Comparison of ENCODE assay signal across 8 mouse cellular contexts in the genomic region with DNA sequence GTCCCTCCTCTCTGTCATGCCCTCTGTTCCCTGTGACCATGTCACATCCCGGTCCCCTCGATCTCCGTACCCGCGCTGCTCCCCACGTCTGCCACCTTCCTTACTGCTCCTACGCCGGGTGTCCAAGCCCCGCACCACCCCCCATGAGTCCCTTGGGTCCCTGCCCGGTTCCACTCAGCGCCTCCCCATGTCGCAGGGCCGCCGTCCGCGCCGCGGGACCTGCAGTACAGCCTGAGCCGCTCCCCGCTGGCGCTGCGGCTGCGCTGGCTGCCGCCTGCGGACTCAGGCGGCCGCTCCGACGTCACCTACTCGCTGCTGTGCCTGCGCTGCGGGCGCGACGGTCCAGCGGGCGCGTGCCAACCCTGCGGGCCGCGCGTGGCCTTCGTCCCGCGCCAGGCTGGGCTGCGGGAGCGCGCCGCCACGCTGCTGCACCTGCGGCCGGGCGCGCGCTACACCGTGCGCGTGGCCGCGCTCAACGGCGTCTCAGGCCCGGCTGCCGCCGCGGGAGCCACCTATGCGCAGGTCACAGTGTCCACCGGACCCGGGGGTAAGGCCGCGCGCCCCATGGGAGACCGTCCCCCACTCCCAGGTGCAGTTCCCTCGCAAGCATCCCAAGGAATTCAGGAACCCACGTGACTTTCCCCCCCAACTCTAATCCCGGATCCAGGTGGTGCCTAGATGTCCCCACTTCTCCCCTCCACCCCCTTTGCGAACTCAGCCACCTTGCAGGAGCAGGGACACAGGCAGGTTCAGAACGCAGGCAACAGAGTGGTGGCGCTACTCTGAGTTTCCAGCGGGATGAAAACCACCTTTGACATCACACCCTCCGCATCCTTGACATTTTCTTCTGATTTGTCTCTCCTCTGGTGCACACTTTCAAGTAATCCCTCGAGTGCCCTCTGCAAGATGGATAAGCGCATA. TPM values are rescaled to one million over a fixed set of nuclear protein-coding genes. Genes with fewer than 3 reads are reported as not detected.
DNase-seq lines count a peak whose midpoint lies in the region; ATAC-seq lines count a peak whose summit lies in the region.

No protein-coding gene starts in this region.

- no peaks in the 10 kb centered on the region for H3K9me3 ChIP-seq in kidney, embryonic 14.5 days (ENCODE audit: control insufficient read depth, low read length)
- H3K9me3 ChIP-seq in neural tube, embryonic 15.5 days (replicated peaks) = no peaks in the 10 kb centered on the region

- no peaks in the 10 kb centered on the region for H3K36me3 ChIP-seq in kidney, embryonic 14.5 days (ENCODE audit: control insufficient read depth, insufficient read depth, low read length)
- no peaks in the 10 kb centered on the region for H3K36me3 ChIP-seq in neural tube, embryonic 15.5 days

- no peak for ATAC-seq in kidney, embryonic 14.5 days (ENCODE audit: low FRiP score, low TSS enrichment)
- peak; percentile 76 for ATAC-seq in neural tube, embryonic 15.5 days (ENCODE audit: low FRiP score)

- H3K27me3 ChIP-seq in kidney, embryonic 14.5 days (ENCODE audit: control insufficient read depth, insufficient read depth, low read length) = peaks cover 45% of the 10 kb centered on the region
- peaks cover 32% of the 10 kb centered on the region for H3K27me3 ChIP-seq in neural tube, embryonic 15.5 days (replicated peaks)

- intact Hi-C loops in left cerebral cortex, postnatal 4 days (cut with DNase I) = no loop called here

- WGBS in kidney, embryonic 14.5 days = 2% methylated on average over 67 of the region's 83 CpGs
- 1% methylated on average over 82 of the region's 83 CpGs for WGBS in neural tube, embryonic 15.5 days

- H3K4me3 ChIP-seq in kidney, embryonic 14.5 days (ENCODE audit: low read length) = peak overlapping the region; percentile 43
- peak overlapping the region; percentile 49 for H3K4me3 ChIP-seq in neural tube, embryonic 15.5 days (replicated peaks)

- no peak for DNase-seq in kidney, adult 18-20 months
- DNase-seq in cerebellum, adult 11 months = peak; percentile 76
- peak; percentile 28 to 68 for DNase-seq in frontal cortex, adult 2 months (ENCODE audit: extremely low spot score in 1 of 2, low spot score in 1 of 2)
- peak; percentile 36 for DNase-seq in left cerebral cortex, postnatal 4 days
- DNase-seq in gastrocnemius, postnatal 4 days (ENCODE audit: low spot score in 2 of 2) = no peak
- DNase-seq in testis, postnatal 10 days (ENCODE audit: low spot score) = no peak

- 0 out of 2 replicates have a peak, but pooled peaks cover 7% of the 10 kb centered on the region for H3K4me1 ChIP-seq in kidney, embryonic 14.5 days (ENCODE audit: control insufficient read depth, insufficient read depth, low read length)
- H3K4me1 ChIP-seq in neural tube, embryonic 15.5 days = peaks cover 14% of the 10 kb centered on the region

- peak overlapping the region; percentile 73 for H3K4me2 ChIP-seq in kidney, embryonic 14.5 days (replicated peaks; ENCODE audit: low read depth, low read length)
- peak overlapping the region; percentile 81 for H3K4me2 ChIP-seq in neural tube, embryonic 15.5 days

- H3K9ac ChIP-seq in kidney, embryonic 14.5 days (ENCODE audit: low read depth, low read length) = no peak overlapping the region
- peak overlapping the region; percentile 51 for H3K9ac ChIP-seq in neural tube, embryonic 15.5 days (replicated peaks)

- no peak overlapping the region for H3K27ac ChIP-seq in kidney, embryonic 14.5 days (ENCODE audit: low read depth, low read length)
- H3K27ac ChIP-seq in neural tube, embryonic 15.5 days (replicated peaks) = peak overlapping the region; percentile 58; the same call in 1 of the 2 replicates

RNA-seq across cellular contexts. Expression of a gene that starts 14.1 kb away (rescaled TPM):
- polyA plus RNA-seq in kidney, embryonic 14.5 days (2014; fragmentation: Nextera tagmentation; extraction: Ambion mirVana) = 0.10 and 0.23 TPM in 2 replicates
- polyA plus RNA-seq in frontal cortex, adult 2 months (2012; rRNA removed) = 49.8 and 50.9 TPM in 2 replicates
- total RNA-seq in left cerebral cortex, postnatal 4 days (2021) = 10 to 100 TPM; 15.7 to 18.8 TPM
- 9.4 and 13.7 TPM in 2 replicates for polyA plus RNA-seq in neural tube, embryonic 15.5 days (2015; fragmentation: Nextera tagmentation; extraction: Ambion mirVana)
- not detected for total RNA-seq in gastrocnemius, postnatal 4 days (2021)

RNA-seq across cellular contexts. Expression of a gene that starts 32.8 kb away (rescaled TPM):
- 0.66 and 0.81 TPM in 2 replicates for polyA plus RNA-seq in kidney, embryonic 14.5 days (2014; fragmentation: Nextera tagmentation; extraction: Ambion mirVana)
- polyA plus RNA-seq in frontal cortex, adult 2 months (2012; rRNA removed) = 48.7 and 52.5 TPM in 2 replicates
- 10 to 100 TPM; 48.8 to 52.5 TPM for total RNA-seq in left cerebral cortex, postnatal 4 days (2021)
- polyA plus RNA-seq in neural tube, embryonic 15.5 days (2015; fragmentation: Nextera tagmentation; extraction: Ambion mirVana) = 10.4 and 17.8 TPM in 2 replicates
- total RNA-seq in gastrocnemius, postnatal 4 days (2021) = under 1 TPM; 0.34 to 0.47 TPM

RNA-seq across cellular contexts. Expression of a gene that starts 42.1 kb away (rescaled TPM):
- polyA plus RNA-seq in kidney, embryonic 14.5 days (2014; fragmentation: Nextera tagmentation; extraction: Ambion mirVana) = 4.8 and 5.0 TPM in 2 replicates
- polyA plus RNA-seq in frontal cortex, adult 2 months (2012; rRNA removed) = 20.9 and 21.3 TPM in 2 replicates
- total RNA-seq in left cerebral cortex, postnatal 4 days (2021) = 10 to 100 TPM; 16.3 to 18.6 TPM
- polyA plus RNA-seq in neural tube, embryonic 15.5 days (2015; fragmentation: Nextera tagmentation; extraction: Ambion mirVana) = 14.2 and 15.2 TPM in 2 replicates
- 1 to 10 TPM; 9.6 to 9.8 TPM for total RNA-seq in gastrocnemius, postnatal 4 days (2021)

RNA-seq across cellular contexts. Expression of a gene that starts 43.8 kb away (rescaled TPM):
- polyA plus RNA-seq in kidney, embryonic 14.5 days (2014; fragmentation: Nextera tagmentation; extraction: Ambion mirVana) = 53.6 and 64.3 TPM in 2 replicates
- polyA plus RNA-seq in frontal cortex, adult 2 months (2012; rRNA removed) = 91.4 and 98.1 TPM in 2 replicates
- total RNA-seq in left cerebral cortex, postnatal 4 days (2021) = 10 to 100 TPM; 74.1 to 75.1 TPM
- polyA plus RNA-seq in neural tube, embryonic 15.5 days (2015; fragmentation: Nextera tagmentation; extraction: Ambion mirVana) = 82.5 and 106 TPM in 2 replicates
- total RNA-seq in gastrocnemius, postnatal 4 days (2021) = 10 to 100 TPM; 47.5 to 49.5 TPM

RNA-seq across cellular contexts. Expression of a gene that starts 44.3 kb away (rescaled TPM):
- polyA plus RNA-seq in kidney, embryonic 14.5 days (2014; fragmentation: Nextera tagmentation; extraction: Ambion mirVana) = 40.4 and 49.8 TPM in 2 replicates
- polyA plus RNA-seq in frontal cortex, adult 2 months (2012; rRNA removed) = 34.5 and 36.8 TPM in 2 replicates
- 10 to 100 TPM; 40.6 to 45.8 TPM for total RNA-seq in left cerebral cortex, postnatal 4 days (2021)
- polyA plus RNA-seq in neural tube, embryonic 15.5 days (2015; fragmentation: Nextera tagmentation; extraction: Ambion mirVana) = 43.2 and 44.9 TPM in 2 replicates
- total RNA-seq in gastrocnemius, postnatal 4 days (2021) = 10 to 100 TPM; 15.9 to 20.7 TPM

Comparison
In these comparisons a context has a peak if more than half of its experiments do, and no peak if none do; other contexts are left out.
1. DNase-seq: peak in cerebellum, adult 11 months (single experiment), frontal cortex, adult 2 months (2 of 2) and left cerebral cortex, postnatal 4 days (single experiment); none in kidney, adult 18-20 months (single experiment), gastrocnemius, postnatal 4 days (0 of 2) and testis, postnatal 10 days (single experiment).